Mouse (Mus musculus) ES-E14 (cell line): ENCODE data around the gene Gm17482. TPM values are rescaled to one million over a fixed set of nuclear protein-coding genes. Genes with fewer than 3 reads are reported as not detected.

Experiments
- DNase-seq: peaks from one replicate; pipeline ENCODE4 v3.0.0-alpha.2; 2013; ENCODE audit warnings: low read depth, low spot score
- H3K27ac ChIP-seq: 2 replicates; pipeline ENCODE4 v1.5.1; 2012; ENCODE audit warnings: low read depth, mild to moderate bottlenecking, low read length, moderate library complexity, mixed read lengths; ENCODE audit not compliant: poor library complexity, insufficient read depth, severe bottlenecking
- H3K36me3 ChIP-seq: 2 replicates; pipeline ENCODE4 v1.6.1; 2012; ENCODE audit warnings: mild to moderate bottlenecking, low read length, moderate library complexity, mixed read lengths; ENCODE audit not compliant: control insufficient read depth, poor library complexity, insufficient read depth, severe bottlenecking
- H3K4me1 ChIP-seq, 2 experiments: fragments of 150-350 bp in 1 of 2; sonication (generic) in 1 of 2; 2 replicates each; pipeline ENCODE4 v1.6.1; 2012; ENCODE audit warnings: low read length in 2 of 2, mild to moderate bottlenecking in 1 of 2, mixed read lengths in 1 of 2; ENCODE audit not compliant: control insufficient read depth in 2 of 2, insufficient read depth in 2 of 2, poor library complexity in 1 of 2
- H3K4me3 ChIP-seq, 2 experiments: fragments of 150-350 bp in 1 of 2; sonication (generic) in 1 of 2; 2 replicates each; pipeline ENCODE4 v1.5.1; 2012; ENCODE audit warnings: low read length in 2 of 2, low read depth in 1 of 2, mild to moderate bottlenecking in 1 of 2, mixed read lengths in 1 of 2; ENCODE audit not compliant: insufficient read depth in 1 of 2, poor library complexity in 1 of 2, severe bottlenecking in 1 of 2
- H3K9ac ChIP-seq: 2 replicates; pipeline ENCODE4 v1.6.1; 2012; ENCODE audit warnings: low read depth, mild to moderate bottlenecking, low read length, mixed read lengths; ENCODE audit not compliant: poor library complexity, insufficient read depth, severe bottlenecking
- H3K9me3 ChIP-seq: fragments of 150-350 bp; sonication (generic); 2 replicates; pipeline ENCODE4 v1.6.1; 2012; ENCODE audit warnings: low read depth, mild to moderate bottlenecking, low read length; ENCODE audit not compliant: control insufficient read depth, insufficient read depth
- CHD2 ChIP-seq: IDR thresholded peaks from 2 replicates; pipeline ENCODE4 v1.6.1; 2014; ENCODE audit warnings: mild to moderate bottlenecking, low read depth, low read length, inconsistent platforms
- HCFC1 ChIP-seq: IDR thresholded peaks from 2 replicates; pipeline ENCODE4 v1.6.1; 2012; ENCODE audit warnings: low read length, inconsistent platforms, borderline replicate concordance; ENCODE audit not compliant: insufficient read depth
- MAFK ChIP-seq: IDR thresholded peaks from 2 replicates; pipeline ENCODE4 v1.6.1; 2014; ENCODE audit warnings: mild to moderate bottlenecking, low read depth, low read length, inconsistent platforms; ENCODE audit not compliant: insufficient read depth
- ZC3H11A ChIP-seq: IDR thresholded peaks from 2 replicates; pipeline ENCODE4 v1.6.1; 2012; ENCODE audit warnings: low read depth, mild to moderate bottlenecking, inconsistent platforms, low read length, borderline replicate concordance
- ZNF384 ChIP-seq: IDR thresholded peaks from 2 replicates; pipeline ENCODE4 v1.6.1; 2012; ENCODE audit warnings: low read depth, low read length, inconsistent platforms
- in situ Hi-C, 2 experiments: fragments of 600-800 bp; cut with MboI; formaldehyde crosslinking; loops; one replicate each; pipeline ENCODE4 v1.15.1; 2025; ENCODE audit warnings: low sequenced_read_pairs in 2 of 2, inconsistent platforms in 1 of 2; ENCODE audit not compliant: unreplicated experiment in 2 of 2
- total RNA-seq: library from RNA; depleted of rRNA; stranded (reverse); fragments of 300-350 nt; gene quantifications from 2 replicates; pipeline ENCODE4 v1.2.3, GENCODE M21; 2012

Gene Gm17482
- total RNA-seq, 1 experiment, result not detected

GRCm38 (mm10) chr6:115241939-115242338 lies 14.8 kb downstream of the Gm17482 start:
- in situ Hi-C loops, result no loop called here
- Histone ChIP-seq H3K36me3 (no peaks in the 10 kb centered on the region), H3K4me1 (no peaks in the 10 kb centered on the region), H3K27ac (no peak overlapping the region), H3K9ac (no peak overlapping the region), H3K4me3 (no peak overlapping the region), H3K9me3 (no peaks in the 10 kb centered on the region)
- TF ChIP-seq ZC3H11A (no peak), CHD2 (no peak), MAFK (no peak), HCFC1 (no peak), ZNF384 (no peak)
- DNase-seq, result no peak

GRCm38 (mm10) chr6:115244222-115244621 lies 17.1 kb downstream of the Gm17482 start:
- DNase-seq, result no peak
- H3K4me3 ChIP-seq, result no peak overlapping the region
- H3K27ac ChIP-seq, result no peak overlapping the region
- no peaks in the 10 kb centered on the region for H3K4me1 ChIP-seq
- no peak for TF ChIP-seq ZC3H11A
- TF ChIP-seq MAFK, result no peak
- TF ChIP-seq ZNF384, result no peak
- TF ChIP-seq CHD2, result no peak
- no peak for TF ChIP-seq HCFC1
- no peaks in the 10 kb centered on the region for H3K36me3 ChIP-seq
- H3K9me3 ChIP-seq, result no peaks in the 10 kb centered on the region
- H3K9ac ChIP-seq, result no peak overlapping the region
- in situ Hi-C loops, result no loop called here

- Histone ChIP-seq H3K9ac (no peak overlapping the region), H3K36me3 (no peaks in the 10 kb centered on the region), H3K4me1 (no peaks in the 10 kb centered on the region), H3K4me3 (no peak overlapping the region), H3K9me3 (no peaks in the 10 kb centered on the region), H3K27ac (no peak overlapping the region)
- no peak for DNase-seq
- in situ Hi-C loops, result no loop called here
- no peak for TF ChIP-seq HCFC1
- no peak for TF ChIP-seq ZNF384
- TF ChIP-seq CHD2, result no peak
- TF ChIP-seq ZC3H11A, result no peak
- TF ChIP-seq MAFK, result no peak
Measured at GRCm38 (mm10) chr6:115245500-115246058, 18.4 kb downstream of the Gm17482 start.

GRCm38 (mm10) chr6:115251531-115251985 lies 24.4 kb downstream of the Gm17482 start:
- Histone ChIP-seq H3K27ac (no peak overlapping the region), H3K36me3 (no peaks in the 10 kb centered on the region), H3K9ac (no peak overlapping the region), H3K4me3 (no peak overlapping the region; a peak in 1 of 4 replicates), H3K4me1 (peaks cover 0 to 10% of the 10 kb centered on the region in 2 experiments; a peak in 2 of 4 replicates), H3K9me3 (no peaks in the 10 kb centered on the region)
- TF ChIP-seq ZNF384, result no peak
- TF ChIP-seq HCFC1, result no peak
- no peak for TF ChIP-seq MAFK
- TF ChIP-seq CHD2, result no peak
- in situ Hi-C loops, result no loop called here
- DNase-seq, result no peak

- H3K4me3 ChIP-seq, result no peak within 1 kb of the TSS; a peak in 1 of 4 replicates
- TF ChIP-seq CHD2 (no peak), MAFK (no peak), ZNF384 (no peak; the same call in 1 of the 2 replicates), HCFC1 (no peak), ZC3H11A (no peak)
- no peaks in the 10 kb centered on the region for H3K9me3 ChIP-seq
- no peak within 1 kb of the TSS for H3K27ac ChIP-seq
- H3K36me3 ChIP-seq, result no peaks in the 10 kb centered on the region
- no peak within 1 kb of the TSS for H3K9ac ChIP-seq
- in situ Hi-C loops, result no loop called here
- peaks cover 0 to 10% of the 10 kb centered on the region in 2 experiments; a peak in 2 of 4 replicates for H3K4me1 ChIP-seq
- peak; percentile 50 for DNase-seq
Measured at GRCm38 (mm10) chr6:115252099-115252873, 25.1 kb downstream of the Gm17482 start, which contains the start of gene Timp4. Gene Timp4 (minus strand): TSS chr6:115252205.
